Mouse (Mus musculus) urinary bladder, adult 2 months (tissue): ENCODE measurements at regions not wholly inside any gene's neighbourhood (a gene's known extent, or its start where the extent isn't known, plus 50 kb on each side); places are given as distances from the start of the nearest gene placed in this dataset.

ENCODE experiments used
- DNase-seq: peaks from one replicate; pipeline ENCODE4 v3.0.0; 2022; ENCODE audit warnings: low spot score

DNA sequence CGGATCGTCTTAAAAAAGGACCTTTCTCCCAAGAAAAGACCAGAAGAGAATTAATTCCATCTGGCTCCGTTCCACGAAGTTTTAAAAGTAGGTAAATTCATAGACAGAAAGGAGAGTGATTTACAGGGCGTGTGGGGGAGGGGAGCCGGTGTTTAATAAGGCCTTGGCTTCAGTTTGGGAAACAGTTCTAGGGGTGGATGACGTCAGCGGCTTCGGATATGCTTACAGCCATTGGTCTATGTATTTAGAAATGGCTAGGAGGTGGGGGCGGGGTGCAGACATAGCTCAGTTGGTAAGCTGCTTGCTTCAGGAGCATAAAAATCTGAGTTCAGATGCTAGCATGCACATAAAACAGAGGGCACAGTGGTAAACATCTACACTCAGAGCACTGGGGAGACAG lies 127.0 kb downstream of the Gadd45g start:
- no peak for DNase-seq

DNA sequence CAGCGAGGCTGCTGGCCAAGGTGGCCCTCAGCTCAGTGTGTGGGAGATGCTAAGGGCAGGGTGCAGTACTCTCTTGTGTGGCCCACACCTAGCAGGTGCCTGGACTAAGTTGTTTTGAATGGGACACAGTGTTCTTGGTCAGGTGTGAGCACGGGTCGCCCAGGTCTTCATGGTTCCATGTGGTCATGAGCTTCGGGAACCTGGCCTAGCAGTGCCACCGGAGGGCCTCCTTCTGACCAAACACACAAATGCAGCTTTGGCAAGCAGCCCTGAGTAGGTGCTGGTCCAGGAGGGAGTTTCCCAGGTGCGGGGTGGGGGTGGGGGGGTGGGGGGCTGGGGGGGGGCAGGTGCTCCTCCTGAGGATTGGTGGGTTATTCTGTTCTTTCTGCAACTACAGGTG lies 127.6 kb downstream of the Gadd45g start:
- DNase-seq: no peak

DNA sequence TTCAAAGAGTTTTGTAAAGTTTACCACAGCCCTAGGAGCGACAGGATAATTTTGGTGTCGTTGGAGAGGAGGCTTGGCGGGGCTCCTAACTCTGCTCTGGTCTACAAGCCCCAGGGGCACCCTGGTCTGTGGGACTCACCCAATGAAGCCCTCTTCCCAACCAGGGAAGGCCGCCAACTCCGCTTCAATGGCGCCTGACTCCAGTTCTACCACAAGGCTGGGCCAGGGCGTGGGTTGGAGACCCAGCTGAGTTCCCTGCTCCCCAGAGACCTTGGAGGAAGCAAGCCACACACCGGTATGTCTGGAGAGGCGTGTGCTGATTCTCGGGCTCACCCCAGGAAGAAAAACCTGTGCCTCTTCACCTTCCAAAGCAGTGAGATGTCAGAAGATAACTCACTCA lies 128.9 kb downstream of the Gadd45g start:
- no peak for DNase-seq

DNA sequence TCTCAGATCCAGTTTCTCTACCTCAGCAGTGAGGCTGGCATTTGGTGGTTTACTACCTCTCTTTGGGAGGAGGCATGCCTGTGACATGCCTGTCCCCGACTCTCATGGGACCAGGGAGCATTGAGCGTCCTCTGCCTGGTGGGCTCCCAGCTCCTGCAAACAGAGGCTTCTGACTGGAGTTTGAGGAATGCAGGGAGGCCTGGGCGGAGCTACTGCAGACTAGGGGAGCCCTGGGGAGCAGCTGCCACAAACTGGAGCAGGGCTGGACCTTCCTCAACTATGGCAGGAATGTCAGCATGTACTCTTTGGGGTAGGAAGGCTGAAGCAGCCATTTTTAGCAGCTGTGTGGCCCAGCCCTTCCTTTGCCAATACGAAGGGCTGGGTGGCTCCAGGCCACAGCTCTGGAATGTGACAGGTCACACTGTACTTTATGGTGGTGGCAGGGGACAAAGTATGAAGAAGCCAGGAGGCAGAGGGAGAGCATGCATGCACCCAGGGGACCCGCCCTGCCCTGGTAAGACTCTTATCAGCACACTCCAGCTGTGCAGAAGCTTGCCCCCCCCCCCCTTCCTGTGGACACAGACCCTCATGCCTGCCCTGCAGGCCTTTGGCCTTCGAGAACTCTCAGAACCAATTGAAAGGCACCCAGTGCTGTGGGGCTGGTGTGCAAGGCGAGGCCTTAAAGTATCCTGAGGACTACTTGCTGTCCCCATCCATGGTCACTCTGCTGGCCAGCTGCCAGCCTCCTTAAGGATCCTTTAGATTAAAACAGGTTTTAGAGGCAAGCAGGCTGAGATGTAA lies 129.5 kb downstream of the Gadd45g start:
- no peak for DNase-seq

DNA sequence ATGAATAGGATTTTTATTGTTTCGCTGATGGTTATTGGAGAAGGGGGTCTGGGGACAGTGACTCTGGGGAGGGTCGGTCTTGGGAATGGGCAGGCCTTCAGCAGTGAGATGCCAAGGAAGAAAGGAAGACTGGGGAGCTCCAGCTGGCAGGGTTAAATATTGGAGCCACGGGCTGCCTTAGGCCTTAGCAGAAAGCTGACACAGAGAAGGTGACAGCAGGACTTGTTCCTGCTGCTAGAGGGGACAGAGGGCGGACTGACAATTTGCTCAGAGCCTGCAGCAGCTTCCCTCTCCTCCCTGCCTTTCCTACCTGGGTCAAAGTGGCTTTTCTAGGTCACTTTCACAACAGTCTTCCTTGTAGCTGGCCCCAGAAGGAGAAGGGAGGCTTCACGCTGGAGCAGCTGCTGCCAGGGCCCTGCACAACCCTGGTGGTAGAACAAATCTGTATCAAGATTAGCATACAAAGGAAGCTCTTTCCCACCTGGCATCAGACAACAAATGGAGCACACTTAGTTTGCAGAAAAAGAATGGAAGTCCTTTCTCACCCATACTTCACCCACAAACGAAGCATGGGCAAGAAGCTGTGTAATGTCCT lies 130.2 kb downstream of the Gadd45g start:
- no peak for DNase-seq

DNA sequence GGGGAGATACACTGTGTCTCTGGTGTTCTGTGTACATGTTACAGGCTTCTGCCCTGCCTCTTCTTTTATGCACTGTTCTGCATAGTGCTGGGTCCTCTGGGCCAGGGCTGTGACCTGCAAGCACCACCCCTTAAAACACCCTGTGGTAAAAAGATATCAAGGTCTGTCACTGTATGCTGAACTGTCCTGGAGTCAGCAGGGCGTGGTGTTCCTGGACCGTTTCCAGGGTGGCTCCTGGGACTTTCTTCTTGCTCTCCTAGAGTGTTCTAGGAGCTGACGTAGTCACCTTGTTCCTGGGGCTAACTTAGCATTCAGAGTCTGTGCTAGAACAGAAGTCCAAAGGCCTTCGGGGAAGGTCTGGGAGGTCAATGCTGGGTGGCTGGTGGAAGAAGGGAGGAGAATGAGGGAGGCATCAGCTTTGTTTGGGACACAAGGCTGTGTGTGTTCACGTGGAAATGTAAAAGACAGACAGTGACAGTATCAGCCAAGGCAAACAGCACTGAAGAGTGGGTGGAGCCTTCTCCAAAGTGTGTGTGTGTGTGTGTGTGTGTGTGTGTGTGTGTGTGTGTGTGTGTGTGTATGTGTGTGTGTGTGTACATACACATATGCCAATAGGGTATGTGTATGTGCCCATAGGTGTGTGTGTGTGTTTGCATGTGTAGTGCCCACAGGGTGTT lies 133.0 kb downstream of the Gadd45g start:
- DNase-seq: no peak

DNA sequence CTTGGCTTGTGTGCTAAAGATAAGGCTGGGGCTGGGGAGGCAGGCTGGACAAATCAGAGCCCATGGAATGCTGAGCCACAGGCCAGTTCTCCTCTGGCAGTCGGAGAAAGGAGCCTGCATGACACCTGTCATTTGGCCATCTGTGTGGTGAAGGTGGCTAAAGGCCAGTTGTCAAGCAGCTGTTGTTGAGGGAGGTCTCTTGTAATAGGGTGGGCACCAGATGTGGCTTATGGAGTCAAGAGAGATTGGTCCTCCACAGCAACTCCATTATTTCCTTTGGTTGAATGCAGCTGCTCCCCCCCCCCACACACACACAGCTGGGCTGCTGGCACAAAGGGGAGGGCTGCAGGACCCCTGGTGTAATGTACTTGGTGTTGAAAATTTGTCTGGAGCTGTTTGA lies 133.9 kb downstream of the Gadd45g start:
- DNase-seq: no peak

DNA sequence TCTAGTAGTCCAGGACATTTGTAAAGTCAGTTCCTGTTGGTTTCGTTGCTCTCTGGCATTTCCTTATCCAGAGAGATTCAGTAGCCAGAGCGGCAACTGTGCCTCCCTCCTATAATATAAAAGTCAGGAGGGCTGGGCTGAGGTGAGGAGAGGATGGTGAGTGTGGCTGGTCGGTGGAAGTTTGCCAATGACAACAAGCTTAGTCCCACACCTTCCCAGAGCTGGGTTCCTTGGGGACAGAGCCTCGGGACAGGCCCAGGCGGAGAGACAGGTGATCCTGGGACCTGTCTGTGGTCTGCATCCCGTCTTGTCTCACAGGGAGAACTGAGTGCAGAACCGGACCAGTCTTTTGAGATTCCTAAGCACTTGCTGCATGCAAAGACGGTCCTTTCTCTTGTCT lies 136.5 kb downstream of the Gadd45g start:
- no peak for DNase-seq

DNA sequence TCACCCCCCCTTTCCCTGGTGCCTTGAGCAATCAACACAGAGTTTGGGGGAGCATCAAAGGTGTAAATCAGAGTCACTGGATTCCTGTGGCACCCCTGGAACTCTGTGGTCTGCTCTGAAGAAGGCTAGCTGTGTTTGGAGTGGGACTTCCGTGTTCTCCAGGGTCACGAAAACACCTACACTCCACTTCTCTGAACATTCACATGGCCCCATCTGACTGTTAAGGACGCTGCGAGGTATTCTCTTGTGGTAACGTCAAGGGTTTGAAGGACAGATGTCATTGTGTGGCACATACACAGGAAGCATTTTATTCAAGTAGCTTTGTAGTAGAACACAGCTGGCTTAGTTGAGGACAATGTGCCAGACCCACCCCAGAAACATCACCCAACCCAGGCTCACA lies 137.1 kb downstream of the Gadd45g start:
- no peak for DNase-seq

DNA sequence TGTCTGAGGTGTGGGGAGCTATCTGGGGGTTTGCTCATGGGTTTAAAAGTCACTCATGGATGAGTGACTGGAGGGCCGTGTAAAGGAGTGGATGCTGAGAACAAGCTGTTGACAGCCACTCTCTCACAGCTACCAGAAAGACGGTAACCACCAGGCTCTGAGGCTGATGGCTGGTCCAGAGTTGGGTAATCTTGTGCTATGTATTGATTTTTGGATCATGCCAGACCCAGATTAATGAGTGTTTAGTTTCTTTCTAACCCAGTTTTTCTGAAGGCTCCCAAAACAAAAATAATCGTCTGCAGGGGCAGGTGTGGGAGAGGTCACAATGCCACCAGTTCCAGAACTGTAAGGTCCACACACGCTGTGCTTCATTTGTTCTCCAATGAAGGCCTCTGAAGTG lies 144.9 kb downstream of the Gadd45g start:
- no peak for DNase-seq

DNA sequence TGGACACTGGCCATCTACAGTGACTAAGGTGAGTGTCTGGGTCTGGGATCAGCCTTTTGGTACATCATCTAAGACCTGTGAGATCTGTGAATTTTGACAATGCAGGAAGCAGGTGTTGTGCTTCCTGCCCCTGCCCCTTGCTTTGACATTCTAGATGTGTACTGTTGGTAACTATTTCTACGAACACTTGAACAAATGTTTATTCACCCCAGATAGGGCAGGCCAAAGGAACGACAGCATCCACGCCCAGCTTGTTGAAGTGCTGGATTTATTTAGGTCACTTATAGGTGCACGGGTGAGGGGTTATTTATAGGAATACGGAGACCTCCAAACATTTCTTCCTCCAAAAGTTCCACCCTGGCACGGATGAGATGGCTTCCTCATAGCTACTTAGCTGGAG lies 146.4 kb downstream of the Gadd45g start:
- DNase-seq: no peak

DNA sequence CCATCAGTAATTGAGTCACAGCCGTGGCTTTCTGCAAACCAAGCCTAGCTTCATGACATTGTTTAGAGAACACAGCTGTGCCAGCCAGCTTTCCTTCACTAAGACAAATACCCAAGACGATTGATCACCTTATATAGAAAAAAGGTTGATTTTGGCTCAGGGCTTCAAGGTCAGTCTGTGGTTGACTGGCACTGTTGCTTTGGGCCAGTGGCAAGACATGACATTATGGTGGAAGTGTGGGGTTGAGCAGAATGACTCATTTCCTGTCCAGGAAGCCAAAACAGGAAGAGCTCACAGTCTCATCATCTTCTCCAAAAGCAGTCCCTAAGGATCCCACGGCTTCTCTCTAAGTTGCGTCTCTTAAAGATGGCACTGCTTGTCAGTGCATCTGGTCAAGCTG lies 149.7 kb downstream of the Gadd45g start:
- no peak for DNase-seq

DNA sequence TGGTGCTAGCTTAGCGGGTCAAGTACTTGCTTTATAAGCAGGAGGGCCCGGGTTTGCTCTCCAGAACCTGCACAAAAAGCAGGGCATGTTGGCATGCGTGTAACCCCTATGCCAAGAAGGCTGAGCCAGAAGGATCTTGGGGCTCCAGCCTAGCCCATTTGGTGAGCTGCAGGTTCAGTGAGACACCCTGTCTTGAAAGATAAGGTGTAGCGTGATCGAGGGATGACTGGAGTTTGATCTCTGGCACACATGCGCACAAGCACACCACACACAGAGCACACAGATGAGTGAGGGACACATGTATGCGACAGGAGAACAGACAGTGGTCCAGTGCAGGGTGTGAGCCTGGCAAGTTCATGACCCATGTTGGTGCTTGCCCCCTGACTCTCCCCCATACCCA lies 152.1 kb downstream of the Gadd45g start:
- DNase-seq: no peak

DNA sequence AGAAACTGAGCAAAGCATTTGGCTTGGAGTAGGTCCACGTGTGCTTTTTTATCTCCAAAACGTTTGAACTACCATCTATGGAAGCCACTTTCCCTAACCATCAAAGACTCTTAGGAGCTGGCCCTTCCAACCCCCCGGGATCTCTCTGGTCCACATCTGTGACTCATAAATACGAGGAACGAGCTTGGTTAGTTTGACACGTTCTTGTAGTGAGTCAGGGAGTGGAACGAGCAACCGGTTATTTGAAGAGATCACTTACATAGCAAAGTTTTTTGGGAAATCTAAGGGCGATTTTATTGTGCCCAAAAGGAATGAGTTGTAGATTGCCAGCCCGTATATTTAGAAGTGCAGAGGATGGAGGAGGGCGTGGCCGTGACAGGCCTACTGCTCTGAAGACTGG lies 155.3 kb downstream of the Gadd45g start:
- no peak for DNase-seq

DNA sequence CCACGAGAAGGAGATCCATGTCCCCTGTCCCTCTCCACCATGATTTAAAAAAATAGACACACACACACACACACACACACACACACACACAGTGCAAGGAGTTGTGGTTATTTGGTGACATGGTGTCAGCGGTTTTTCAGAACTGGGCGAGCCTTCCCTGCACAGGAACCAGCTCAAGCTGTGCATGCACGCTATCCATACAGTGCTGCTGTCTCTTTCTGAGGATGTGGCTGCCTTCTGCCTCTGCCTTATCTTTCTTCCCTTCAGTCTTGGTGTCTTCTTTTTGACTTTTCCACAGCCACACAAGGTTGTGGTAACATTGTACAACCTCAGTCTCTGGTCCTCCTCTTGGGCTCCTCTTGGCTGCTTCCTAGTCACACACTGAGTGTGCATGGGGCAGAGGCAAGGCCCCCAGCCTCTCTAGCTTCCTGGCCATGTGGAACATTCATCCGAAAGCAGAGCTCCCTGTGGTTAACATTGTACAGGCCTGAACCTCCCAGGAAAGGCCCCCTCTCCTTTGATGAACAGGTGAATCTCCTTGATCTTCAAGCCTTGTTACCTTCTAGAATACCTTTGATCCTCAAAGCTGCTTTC lies 157.6 kb downstream of the Gadd45g start:
- DNase-seq: no peak

DNA sequence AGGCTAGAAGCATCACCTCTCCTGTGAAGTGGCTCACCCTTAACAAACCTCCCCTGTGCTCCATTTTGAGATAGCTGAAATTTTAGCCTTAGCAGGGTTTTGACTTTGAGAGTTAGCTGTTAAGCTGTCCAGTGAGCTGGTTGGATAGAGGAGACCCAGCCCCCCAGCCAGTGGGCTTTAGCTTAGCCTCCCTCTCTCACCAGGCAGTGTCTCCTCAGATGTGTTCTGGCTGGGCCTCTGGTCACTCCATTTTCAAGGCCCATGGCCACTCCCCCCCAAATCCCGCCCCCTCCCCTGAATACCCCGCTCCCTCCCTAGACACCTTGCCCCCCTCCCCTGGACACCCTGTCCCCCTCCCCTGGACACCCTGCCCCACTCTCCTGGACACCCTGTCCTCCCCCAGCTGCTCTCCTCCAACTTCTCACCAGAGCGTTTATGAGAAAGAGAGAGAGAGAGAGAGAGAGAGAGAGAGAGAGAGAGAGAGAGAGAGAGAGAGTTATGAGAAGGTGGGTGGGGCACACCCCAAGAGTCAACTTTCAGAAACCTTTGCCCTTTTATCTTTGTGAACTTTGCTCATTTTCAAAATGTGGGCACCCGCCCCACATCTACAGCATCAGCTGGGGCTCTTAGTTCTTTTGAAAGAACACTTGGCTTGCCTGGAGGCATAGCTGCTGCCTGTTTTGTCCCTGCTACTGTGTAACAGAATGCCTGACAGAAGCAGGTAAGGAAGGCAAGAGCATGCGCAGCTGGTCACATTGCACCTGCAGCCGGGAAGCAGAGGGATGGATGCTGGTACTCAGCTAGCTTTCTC lies 161.3 kb downstream of the Gadd45g start:
- no peak for DNase-seq

DNA sequence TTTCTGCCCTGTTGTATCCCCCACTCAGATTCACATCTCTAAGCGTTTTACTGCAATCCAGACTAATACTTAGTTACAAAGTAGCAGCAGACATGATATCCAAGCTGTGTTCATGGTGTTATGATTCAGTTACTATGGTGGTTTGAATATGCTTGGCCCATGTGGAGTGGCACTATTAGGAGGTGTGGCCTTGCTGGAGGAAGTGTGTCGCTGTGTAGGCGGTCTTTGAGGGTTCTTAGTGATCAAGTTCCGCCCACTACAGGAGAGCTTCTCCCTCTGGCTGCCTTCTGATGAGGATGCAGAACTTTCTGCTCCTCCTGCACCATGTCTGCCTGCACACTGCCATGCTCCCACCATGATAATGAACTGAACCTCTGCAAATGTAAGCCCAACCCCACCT lies 162.8 kb downstream of the Gadd45g start:
- DNase-seq: no peak

DNA sequence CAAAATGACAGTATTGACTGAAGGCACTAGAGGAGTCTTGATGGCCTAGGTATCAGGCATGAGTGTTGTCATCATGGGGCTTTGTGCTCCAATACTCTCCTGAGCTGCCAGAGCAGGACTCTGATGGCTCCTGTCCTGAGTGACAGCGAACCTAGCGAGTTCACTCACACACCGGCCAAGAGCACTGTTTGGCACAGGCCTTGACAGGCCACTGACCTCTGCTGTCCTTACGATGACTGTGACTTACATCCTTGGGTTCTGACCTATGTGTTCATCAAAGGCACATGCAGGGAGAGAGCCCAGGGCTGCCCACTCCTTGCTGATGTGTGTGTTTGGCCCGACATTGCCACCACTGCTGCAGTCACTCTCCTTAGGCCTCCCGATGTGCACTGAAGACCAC lies 163.3 kb downstream of the Gadd45g start:
- no peak for DNase-seq

DNA sequence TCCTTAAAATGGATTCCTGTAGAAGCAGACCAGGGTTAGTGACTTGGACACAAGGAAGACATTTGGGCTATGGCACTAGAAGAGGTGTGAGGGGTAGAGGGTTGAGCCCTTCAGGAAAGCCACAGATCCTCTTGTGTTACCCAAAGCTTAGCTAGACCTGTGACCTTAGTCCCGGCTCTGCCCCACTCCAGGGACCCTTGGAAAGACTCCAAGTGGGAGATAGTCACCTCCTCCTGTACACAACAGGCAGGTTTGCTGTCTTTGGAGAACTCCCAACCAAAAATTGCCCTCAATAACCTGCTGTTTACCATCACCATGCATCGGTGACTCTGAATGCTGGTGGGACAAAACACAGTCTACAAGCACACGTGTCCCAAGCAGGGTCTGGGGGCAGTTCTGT lies 164.5 kb downstream of the Gadd45g start:
- no peak for DNase-seq

DNA sequence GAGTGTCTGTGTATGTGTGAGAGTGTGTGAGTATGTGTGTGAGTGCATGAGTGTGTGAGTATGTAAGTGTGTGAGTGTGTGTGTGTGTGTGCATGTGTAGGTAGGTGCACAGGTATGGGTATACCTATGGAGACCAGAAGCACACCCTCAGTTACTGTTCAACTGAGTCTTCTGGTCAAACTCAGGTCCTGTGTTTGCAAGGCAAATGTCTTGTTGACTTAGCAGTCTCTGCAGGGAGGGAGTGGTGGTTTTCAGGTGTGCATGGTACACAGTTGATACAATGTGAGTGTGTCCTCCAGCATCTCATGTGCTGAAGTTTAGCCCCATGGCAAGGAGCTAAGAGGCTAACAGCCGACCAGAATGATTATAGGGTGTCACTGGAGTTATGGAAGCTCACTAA lies 166.7 kb downstream of the Gadd45g start:
- DNase-seq: no peak

DNA sequence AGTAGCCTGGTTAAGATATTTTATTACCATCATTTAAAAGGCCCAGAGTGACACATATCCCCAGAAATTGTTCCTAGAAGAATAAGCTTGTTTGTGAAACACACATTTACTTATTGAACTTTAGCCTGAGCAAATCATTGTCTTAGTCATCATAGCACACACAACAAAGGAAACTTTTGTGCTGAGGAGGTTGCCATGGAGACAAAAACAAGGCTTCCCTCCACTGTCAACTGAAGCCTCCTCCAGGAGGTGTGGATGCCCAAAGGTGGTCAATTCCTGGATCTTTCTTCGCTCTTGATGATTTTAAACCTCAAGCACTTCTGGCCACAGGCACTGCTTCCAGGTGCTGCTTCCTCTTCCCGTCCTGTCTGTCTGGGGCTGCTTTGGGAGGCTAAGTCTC lies 167.3 kb downstream of the Gadd45g start:
- no peak for DNase-seq

DNA sequence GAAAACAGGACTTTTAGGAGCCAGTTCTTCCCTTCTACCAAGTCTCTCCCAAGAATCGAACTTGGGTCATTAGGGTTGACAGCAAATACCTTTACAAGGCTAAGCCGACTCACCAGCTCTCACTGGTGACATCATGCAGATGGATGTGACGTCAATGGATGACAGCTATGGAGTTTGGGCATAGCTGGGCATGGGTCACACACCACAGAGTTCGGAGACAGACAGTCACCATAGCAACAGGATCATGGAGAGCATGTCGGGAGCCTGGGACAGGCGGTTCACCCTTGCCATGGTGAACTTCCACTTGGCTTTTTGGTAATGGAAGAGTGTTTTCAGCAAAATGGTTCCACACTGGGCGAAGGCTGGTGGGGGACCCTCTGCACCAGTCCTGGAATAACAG lies 168.1 kb downstream of the Gadd45g start:
- no peak for DNase-seq
